Mouse (Mus musculus) spleen, adult 2 months (tissue): ENCODE data around the gene Gm7982. TPM values are rescaled to one million over a fixed set of nuclear protein-coding genes. Genes with fewer than 3 reads are reported as not detected.
"Not testable (repeated sequence)": the region's sequence is repeated elsewhere in the genome, so short reads cannot be mapped to it uniquely, and the experiment has no call there.

Source experiments
- DNase-seq, 2 experiments: peaks; one replicate each; pipeline versions ENCODE4 v3.0.0 to v3.0.0-alpha.2; 2012 to 2021; ENCODE audit warnings: low spot score in 2 of 2, low read depth in 1 of 2
- H3K27ac ChIP-seq: fragments of 200-500 bp; 2 replicates; pipeline ENCODE4 v1.5.1; 2012; ENCODE audit warnings: low read length, inconsistent platforms; ENCODE audit not compliant: insufficient read depth
- H3K27me3 ChIP-seq: fragments of 200-500 bp; 2 replicates; pipeline ENCODE4 v1.6.1; 2012; ENCODE audit warnings: mild to moderate bottlenecking, moderate library complexity, low read length, inconsistent platforms; ENCODE audit not compliant: control insufficient read depth, insufficient read depth
- H3K36me3 ChIP-seq: fragments of 200-500 bp; 2 replicates; pipeline ENCODE4 v1.6.1; 2012; ENCODE audit warnings: mild to moderate bottlenecking, low read length, inconsistent platforms; ENCODE audit not compliant: control insufficient read depth, insufficient read depth
- H3K4me1 ChIP-seq: fragments of 200-500 bp; 2 replicates; pipeline ENCODE4 v1.6.1; 2011; ENCODE audit warnings: inconsistent platforms; ENCODE audit not compliant: control insufficient read depth, insufficient read depth, insufficient read length
- H3K4me3 ChIP-seq: fragments of 200-500 bp; 2 replicates; pipeline ENCODE4 v1.5.1; 2011; ENCODE audit warnings: mild to moderate bottlenecking, inconsistent platforms; ENCODE audit not compliant: insufficient read depth, insufficient read length; ENCODE audit errors: extremely low read depth
- WGBS: fragments of 180-500 bp; shearing (Covaris S2); methylation state at CpG from one replicate; pipeline ENCODE4 v1.1.7; 2018; 5-methylcytosine and 5-hydroxymethylcytosine counted together
- polyA plus RNA-seq: library from polyadenylated mRNA; depleted of rRNA; stranded (reverse); fragments of >200 nt; gene quantifications from 2 replicates; pipeline ENCODE4 v1.2.3, GENCODE M21; 2012; rRNA removed

Gm7982 gene
- polyA plus RNA-seq: not detected in 2 replicates

GRCm38 (mm10) chr5:95741714-95742113 is at the start of gene Gm7982:
Gene Gm7982, plus strand, starts transcription at chr5:95742014.
- WGBS: no CpG with 5 or more reads among the region's 3 CpGs
- not testable (repeated sequence) for H3K27ac ChIP-seq, H3K36me3 ChIP-seq, H3K4me1 ChIP-seq, H3K27me3 ChIP-seq, H3K4me3 ChIP-seq, DNase-seq

DNA sequence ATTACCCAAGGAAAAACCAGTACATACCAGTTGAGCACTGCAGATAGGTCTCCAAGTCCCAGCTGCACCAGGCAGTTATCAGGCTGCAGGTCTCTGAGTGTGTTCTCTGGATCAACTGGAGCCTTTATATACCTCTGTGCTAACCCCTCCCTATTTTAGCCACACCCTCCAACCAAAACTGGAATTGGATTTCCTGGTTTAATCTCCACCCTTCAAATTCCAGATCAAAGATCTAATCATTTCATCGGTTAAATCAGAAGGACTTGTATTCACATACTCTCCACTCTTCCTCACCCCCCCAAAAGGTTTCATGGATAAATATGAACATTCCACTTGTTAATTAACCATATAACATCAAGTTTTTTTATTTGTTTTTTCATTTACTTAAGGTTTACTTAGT is 5.7 kb upstream of the Gm7982 start, which contains the start of gene Gm7978:
Gene Gm7978, minus strand, starts transcription at position 101 of the 400 bp plus-strand sequence.
- H3K27ac ChIP-seq, H3K4me1 ChIP-seq, H3K36me3 ChIP-seq, H3K4me3 ChIP-seq, H3K27me3 ChIP-seq, DNase-seq: not testable (repeated sequence)
- WGBS: no CpG with 5 or more reads among the region's 1 CpGs

DNA sequence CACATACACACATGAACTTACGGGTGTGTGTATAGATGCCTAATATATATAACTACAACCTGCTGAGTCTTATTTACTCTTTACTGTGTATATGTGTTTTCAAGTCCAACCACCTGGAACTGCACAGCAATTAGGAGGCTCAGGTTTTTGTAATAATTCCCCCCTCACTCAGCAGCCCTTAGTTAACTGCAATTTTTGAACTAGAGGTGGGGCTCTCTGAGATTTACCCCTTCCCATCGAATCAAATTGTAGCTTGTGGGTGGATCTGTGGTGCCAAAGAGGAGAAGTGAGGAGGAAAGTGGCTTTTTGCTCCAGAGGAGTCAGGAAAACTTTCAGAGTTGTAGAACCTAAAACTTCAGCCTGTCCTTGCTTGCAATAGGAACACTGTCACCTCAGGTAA is 33.9 kb downstream of the Gm7982 start, which contains the start of gene E330014E10Rik:
Gene E330014E10Rik, plus strand, starts transcription at position 301 of the 400 bp plus-strand sequence.
- H3K4me1 ChIP-seq, H3K36me3 ChIP-seq, H3K4me3 ChIP-seq, H3K27ac ChIP-seq, DNase-seq, H3K27me3 ChIP-seq: not testable (repeated sequence)
- no CpG with 5 or more reads among the region's 2 CpGs for WGBS

Other genes starting within 250 kb of the Gm7982 start
- not detected in 2 replicates for gene Gm3286, start 231.3 kb upstream of the Gm7982 start, polyA plus RNA-seq
- not detected in 2 replicates for gene Gm7971, start 147.1 kb upstream of the Gm7982 start, polyA plus RNA-seq
- gene Gm7978, start 5.8 kb upstream of the Gm7982 start, polyA plus RNA-seq: not detected in 2 replicates
- gene E330014E10Rik, start 34.0 kb downstream of the Gm7982 start, polyA plus RNA-seq: not detected in 2 replicates
- 9.5 and 15.3 TPM in 2 replicates for gene Cxcl13, start 214.9 kb downstream of the Gm7982 start, polyA plus RNA-seq